Mouse (Mus musculus) neural tube, embryonic 13.5 days (tissue): ENCODE measurements around the gene Slc22a1. TPM values are rescaled to one million over a fixed set of nuclear protein-coding genes. Genes with fewer than 3 reads are reported as not detected.
"Not testable (repeated sequence)": the region's sequence is repeated elsewhere in the genome, so short reads cannot be mapped to it uniquely, and the experiment has no call there.

Source experiments
- ATAC-seq: fragments of 200-750 bp; cut with Nextera tagmentation; 2 replicates; pipeline ENCODE4 v1.8.0; 2017; ENCODE audit warnings: low read depth, mild to moderate bottlenecking, moderate TSS enrichment, moderate library complexity
- H3K27ac ChIP-seq: fragments of 300-500 bp; sonication (generic); replicated peaks from 2 replicates; pipeline ENCODE4 v1.5.1; 2015; ENCODE audit warnings: moderate library complexity, mild to moderate bottlenecking, inconsistent platforms
- H3K27me3 ChIP-seq: fragments of 300-500 bp; sonication (generic); 2 replicates; pipeline ENCODE4 v1.6.1; 2015; ENCODE audit warnings: mild to moderate bottlenecking, inconsistent platforms
- H3K36me3 ChIP-seq: fragments of 300-500 bp; sonication (generic); 2 replicates; pipeline ENCODE4 v1.6.1; 2015; ENCODE audit warnings: mild to moderate bottlenecking, inconsistent platforms
- H3K4me1 ChIP-seq: fragments of 300-500 bp; sonication (generic); replicated peaks from 2 replicates; pipeline ENCODE4 v1.6.1; 2015; ENCODE audit warnings: inconsistent platforms
- H3K4me2 ChIP-seq: fragments of 300-500 bp; sonication (generic); 2 replicates; pipeline ENCODE4 v1.6.1; 2015; ENCODE audit warnings: inconsistent platforms, mild to moderate bottlenecking, moderate library complexity
- H3K4me3 ChIP-seq: fragments of 300-500 bp; sonication (generic); 2 replicates; pipeline ENCODE4 v1.5.1; 2015; ENCODE audit warnings: mild to moderate bottlenecking, inconsistent platforms
- H3K9ac ChIP-seq: fragments of 300-500 bp; sonication (generic); 2 replicates; pipeline ENCODE4 v1.6.1; 2015; ENCODE audit warnings: moderate library complexity, mild to moderate bottlenecking, inconsistent platforms
- H3K9me3 ChIP-seq: fragments of 300-500 bp; sonication (generic); 2 replicates; pipeline ENCODE4 v1.6.1; 2016; ENCODE audit warnings: inconsistent platforms
- WGBS: fragments of 180-500 bp; shearing (Covaris S2); methylation state at CpG from one replicate; pipeline ENCODE4 v1.1.7; 2015; 5-methylcytosine and 5-hydroxymethylcytosine counted together
- polyA plus RNA-seq: library from polyadenylated mRNA; unstranded; fragments of >200 nt; fragmentation: Nextera tagmentation; extraction: Ambion mirVana; gene quantifications from 2 replicates; pipeline ENCODE4 v1.2.1, GENCODE M21; 2015

Gene Slc22a1
- polyA plus RNA-seq, 1 experiment from 2014 or later = not detected

- no peak overlapping the region for H3K4me3 ChIP-seq
- H3K9ac ChIP-seq = no peak overlapping the region
- H3K4me2 ChIP-seq = no peak overlapping the region
- no peak for ATAC-seq
- H3K27me3 ChIP-seq = no peaks in the 10 kb centered on the region
- H3K27ac ChIP-seq = no peak overlapping the region
- peaks cover 14% of the 10 kb centered on the region for H3K36me3 ChIP-seq
- peaks cover 5% of the 10 kb centered on the region; the same call in 1 of the 2 replicates for H3K9me3 ChIP-seq
- no peaks in the 10 kb centered on the region for H3K4me1 ChIP-seq
Measured at GRCm38 (mm10) chr17:12678261-12678660, 2.6 kb upstream of the Slc22a1 start.

DNA sequence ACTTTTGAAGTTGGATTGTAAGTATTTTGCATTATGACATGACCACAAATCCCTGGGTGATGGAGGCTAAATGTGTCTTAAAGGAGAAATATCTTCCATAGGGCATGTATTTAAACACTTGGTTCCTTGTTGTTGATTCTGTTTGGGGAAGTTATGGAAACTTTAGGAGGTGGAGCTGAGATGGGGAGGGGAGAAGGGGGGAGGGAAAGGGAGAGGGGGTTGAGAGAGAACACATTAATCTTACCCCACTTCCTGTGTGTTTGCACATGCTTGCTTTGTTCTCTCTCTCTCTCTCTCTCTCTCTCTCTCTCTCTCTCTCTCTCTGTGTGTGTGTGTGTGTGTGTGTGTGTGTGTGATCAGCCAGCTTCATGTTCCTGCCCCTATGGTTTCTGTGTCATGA is 1.5 kb upstream of the Slc22a1 start:
- Histone ChIP-seq H3K9me3 (peaks cover 5% of the 10 kb centered on the region; the same call in 1 of the 2 replicates), H3K9ac (no peak overlapping the region), H3K27ac (no peak overlapping the region), H3K36me3 (peaks cover 5% of the 10 kb centered on the region; the same call in 1 of the 2 replicates), H3K4me3 (no peak overlapping the region), H3K27me3 (no peaks in the 10 kb centered on the region), H3K4me1 (no peaks in the 10 kb centered on the region), H3K4me2 (no peak overlapping the region)
- no peak for ATAC-seq

DNA sequence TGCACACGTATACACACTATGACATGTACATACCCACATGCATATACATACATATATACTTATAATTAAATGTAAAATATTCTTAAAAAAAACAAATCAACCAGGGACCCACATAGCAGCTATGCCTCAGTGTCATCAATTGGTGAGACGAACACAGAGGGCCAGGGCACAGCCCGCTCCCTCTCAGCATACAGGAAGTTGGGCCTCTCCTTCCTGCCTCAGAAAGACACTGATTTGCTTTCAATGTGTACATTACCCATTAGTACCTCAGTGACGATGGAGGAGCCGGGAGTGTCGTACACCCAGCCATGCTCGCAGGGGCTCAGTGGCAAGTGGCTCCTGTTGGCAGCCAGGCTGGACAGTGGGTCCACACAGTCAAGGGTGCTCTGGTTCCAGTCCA is 649 bp downstream of the Slc22a1 start:
- H3K4me2 ChIP-seq, H3K36me3 ChIP-seq, H3K9ac ChIP-seq, ATAC-seq, H3K4me3 ChIP-seq, H3K4me1 ChIP-seq, H3K27me3 ChIP-seq, H3K9me3 ChIP-seq, H3K27ac ChIP-seq: not testable (repeated sequence)
- WGBS = 90% methylated on average over 7 of the region's 7 CpGs

GRCm38 (mm10) chr17:12673871-12674270 is 1.8 kb downstream of the Slc22a1 start:
- no peak for ATAC-seq
- Histone ChIP-seq H3K4me1 (peaks cover 8% of the 10 kb centered on the region), H3K36me3 (no peaks in the 10 kb centered on the region), H3K9ac (no peak overlapping the region), H3K4me3 (no peak overlapping the region), H3K4me2 (no peak overlapping the region), H3K27ac (no peak overlapping the region), H3K27me3 (no peaks in the 10 kb centered on the region), H3K9me3 (no peaks in the 10 kb centered on the region)
- 80% methylated on average over 3 of the region's 3 CpGs for WGBS

- no peak overlapping the region for H3K9ac ChIP-seq
- no peaks in the 10 kb centered on the region for H3K36me3 ChIP-seq
- H3K4me2 ChIP-seq = no peak overlapping the region
- H3K4me1 ChIP-seq = peaks cover 18% of the 10 kb centered on the region
- H3K27ac ChIP-seq = no peak overlapping the region
- 81% methylated on average over 7 of the region's 7 CpGs for WGBS
- no peak overlapping the region for H3K4me3 ChIP-seq
- no peaks in the 10 kb centered on the region for H3K27me3 ChIP-seq
- ATAC-seq = no peak
- no peaks in the 10 kb centered on the region for H3K9me3 ChIP-seq
Measured at GRCm38 (mm10) chr17:12672285-12672790, 3.3 kb downstream of the Slc22a1 start.

GRCm38 (mm10) chr17:12671029-12671605 is 4.5 kb downstream of the Slc22a1 start:
- WGBS = 86% methylated on average over 5 of the region's 5 CpGs
- Histone ChIP-seq H3K9ac (no peak overlapping the region), H3K4me2 (no peak overlapping the region), H3K9me3 (no peaks in the 10 kb centered on the region), H3K4me3 (no peak overlapping the region), H3K27me3 (no peaks in the 10 kb centered on the region), H3K4me1 (peaks cover 18% of the 10 kb centered on the region), H3K36me3 (no peaks in the 10 kb centered on the region), H3K27ac (no peak overlapping the region)
- ATAC-seq = no peak

GRCm38 (mm10) chr17:12669363-12669679 is 6.3 kb downstream of the Slc22a1 start:
- no peaks in the 10 kb centered on the region for H3K9me3 ChIP-seq
- no peaks in the 10 kb centered on the region for H3K27me3 ChIP-seq
- peaks cover 18% of the 10 kb centered on the region for H3K4me1 ChIP-seq
- H3K4me3 ChIP-seq = no peak overlapping the region
- peak overlapping the region; percentile 33; the same call in 1 of the 2 replicates for H3K27ac ChIP-seq
- H3K9ac ChIP-seq = no peak overlapping the region
- H3K36me3 ChIP-seq = no peaks in the 10 kb centered on the region
- no peak overlapping the region for H3K4me2 ChIP-seq
- no peak for ATAC-seq

DNA sequence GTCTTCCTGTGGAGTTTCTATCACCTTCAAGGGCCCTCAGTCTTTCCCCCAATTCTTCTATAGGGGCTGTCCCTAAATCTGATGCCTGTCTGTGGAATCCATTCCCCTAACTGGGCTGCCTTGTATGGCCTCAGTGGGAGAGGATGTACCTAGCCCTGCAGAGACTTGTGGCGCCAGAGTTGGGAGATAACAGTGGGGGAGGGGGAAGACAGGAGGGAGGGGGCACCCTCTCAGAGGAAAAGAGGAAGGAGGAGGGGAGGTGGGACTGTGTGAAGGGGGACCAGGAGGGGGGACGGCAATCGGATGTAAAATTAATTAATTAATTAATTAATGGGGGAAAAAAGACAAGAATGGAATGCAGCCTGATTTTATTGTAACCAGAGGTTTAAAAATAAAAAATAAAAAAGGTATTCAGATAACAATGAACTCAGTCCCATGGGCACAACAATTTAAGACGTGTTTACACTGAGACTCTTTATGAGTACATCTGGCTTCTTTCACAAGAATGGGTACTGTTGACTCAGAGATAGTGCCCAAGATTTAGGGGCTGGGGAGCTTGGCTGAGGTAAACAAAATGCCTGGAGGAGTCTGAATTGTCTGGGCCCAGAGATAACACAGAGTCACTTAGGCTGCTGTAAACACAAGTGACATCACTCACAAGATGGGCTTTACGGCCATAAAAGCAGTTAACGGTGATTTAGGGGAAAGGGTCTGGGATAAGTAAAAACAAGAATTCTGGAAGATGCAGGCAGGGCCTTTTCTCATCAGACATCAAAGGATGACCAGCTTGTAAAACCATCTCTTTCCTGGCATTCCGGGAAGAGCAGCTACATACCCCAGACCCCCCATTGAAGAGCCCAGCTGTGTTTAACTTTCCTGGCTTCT is 6.9 kb downstream of the Slc22a1 start:
- Histone ChIP-seq H3K4me3 (no peak overlapping the region), H3K36me3 (no peaks in the 10 kb centered on the region), H3K4me1 (peaks cover 18% of the 10 kb centered on the region), H3K9ac (no peak overlapping the region), H3K9me3 (no peaks in the 10 kb centered on the region), H3K27me3 (no peaks in the 10 kb centered on the region), H3K4me2 (no peak overlapping the region), H3K27ac (0 out of 2 replicates have a peak overlapping the region, but pooled peaks have one; percentile 33)
- WGBS = 15% methylated on average over 7 of the region's 7 CpGs
- 0 out of 2 replicates have a peak, but pooled peaks have one; percentile 57 for ATAC-seq

DNA sequence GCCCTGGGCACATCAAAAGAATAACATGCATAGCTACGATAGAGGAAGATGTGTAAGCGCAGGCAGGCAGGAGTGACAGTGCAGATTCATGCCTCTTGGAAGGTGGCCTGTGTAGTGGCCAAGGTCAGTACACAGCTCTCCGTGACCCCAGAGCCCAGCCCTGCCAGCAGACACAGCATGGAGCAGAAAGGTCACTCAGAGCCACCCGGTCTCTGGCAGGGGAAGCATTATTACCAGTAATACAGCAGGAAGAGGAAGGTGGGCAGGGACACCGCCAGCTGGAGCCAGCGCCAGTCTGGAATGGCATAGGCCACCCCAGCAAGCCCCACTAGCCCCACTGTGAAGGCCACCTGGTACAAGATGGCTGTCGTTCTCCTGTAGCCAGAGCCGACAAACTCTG is 11.5 kb downstream of the Slc22a1 start:
- WGBS = 83% methylated on average over 8 of the region's 8 CpGs
- Histone ChIP-seq H3K4me2 (no peak overlapping the region), H3K4me3 (no peak overlapping the region), H3K9ac (no peak overlapping the region), H3K27ac (no peak overlapping the region), H3K4me1 (peaks cover 13% of the 10 kb centered on the region), H3K36me3 (no peaks in the 10 kb centered on the region), H3K27me3 (no peaks in the 10 kb centered on the region), H3K9me3 (no peaks in the 10 kb centered on the region)
- ATAC-seq = no peak

- Histone ChIP-seq H3K4me1 (no peaks in the 10 kb centered on the region), H3K36me3 (no peaks in the 10 kb centered on the region), H3K27me3 (no peaks in the 10 kb centered on the region), H3K27ac (no peak overlapping the region), H3K4me2 (no peak overlapping the region), H3K9me3 (no peaks in the 10 kb centered on the region), H3K9ac (no peak overlapping the region), H3K4me3 (no peak overlapping the region)
- 75% methylated on average over 13 of the region's 13 CpGs for WGBS
- 0 out of 2 replicates have a peak, but pooled peaks have one; percentile 25 for ATAC-seq
Measured at GRCm38 (mm10) chr17:12660572-12661260, 14.9 kb downstream of the Slc22a1 start.

DNA sequence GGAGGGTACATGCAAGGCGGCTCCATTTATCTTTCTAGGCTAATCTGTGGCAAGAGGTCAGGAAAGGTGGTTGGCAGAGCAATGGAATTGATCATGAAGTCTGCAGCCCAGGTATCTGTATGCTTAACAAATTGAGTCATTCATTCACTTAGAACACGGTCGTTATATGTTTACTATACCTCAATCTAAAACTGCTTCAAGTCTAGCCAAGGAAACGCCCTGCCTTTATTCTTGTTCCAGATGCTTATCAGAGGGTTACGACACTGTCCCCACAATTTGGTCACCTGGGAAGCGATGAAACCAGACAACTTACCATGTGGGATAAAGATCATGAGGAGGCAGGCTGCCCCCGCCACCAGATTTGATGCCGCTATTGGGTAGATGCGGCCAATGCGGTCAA is 16.4 kb downstream of the Slc22a1 start:
- Histone ChIP-seq H3K36me3 (no peaks in the 10 kb centered on the region), H3K4me1 (no peaks in the 10 kb centered on the region), H3K4me3 (no peak overlapping the region), H3K27ac (no peak overlapping the region), H3K27me3 (no peaks in the 10 kb centered on the region), H3K4me2 (no peak overlapping the region), H3K9me3 (no peaks in the 10 kb centered on the region), H3K9ac (no peak overlapping the region)
- no peak for ATAC-seq
- 94% methylated on average over 10 of the region's 10 CpGs for WGBS

DNA sequence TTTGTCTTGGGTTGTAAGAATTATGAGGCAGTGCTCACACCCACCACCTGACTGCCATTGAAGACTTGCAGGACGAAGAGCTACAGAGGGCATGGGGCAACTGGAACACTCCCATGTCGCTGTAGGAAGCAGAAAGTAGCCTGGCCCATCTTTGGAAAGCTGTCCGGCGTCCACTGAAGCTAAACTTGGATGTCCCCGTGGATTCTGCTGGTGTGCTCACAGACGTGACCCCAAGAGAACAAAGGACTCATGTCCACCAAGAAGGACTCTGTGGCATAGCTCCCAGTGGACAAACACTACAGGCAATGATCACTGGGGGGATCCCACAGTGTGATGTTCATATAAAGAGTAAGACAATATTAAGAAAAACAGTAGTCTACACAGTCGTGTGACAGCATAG is 16.8 kb downstream of the Slc22a1 start:
- H3K27me3 ChIP-seq = no peaks in the 10 kb centered on the region
- no peak overlapping the region for H3K9ac ChIP-seq
- WGBS = 76% methylated on average over 7 of the region's 7 CpGs
- no peak for ATAC-seq
- no peaks in the 10 kb centered on the region for H3K9me3 ChIP-seq
- H3K4me1 ChIP-seq = no peaks in the 10 kb centered on the region
- no peak overlapping the region for H3K4me3 ChIP-seq
- H3K4me2 ChIP-seq = no peak overlapping the region
- no peaks in the 10 kb centered on the region for H3K36me3 ChIP-seq
- no peak overlapping the region for H3K27ac ChIP-seq
